Mouse (Mus musculus) liver, adult 2 months (tissue): ENCODE measurements at regions not wholly inside any gene's neighbourhood (a gene's known extent, or its start where the extent isn't known, plus 50 kb on each side); places are given as distances from the start of the nearest gene placed in this dataset.

Experiments
- DNase-seq: peaks from one replicate; pipeline ENCODE4 v3.0.0-alpha.2; 2011; ENCODE audit warnings: low read depth, low spot score; ENCODE audit errors: extremely low read depth
- H3K27ac ChIP-seq: fragments of 200-500 bp; replicated peaks from 2 replicates; pipeline ENCODE4 v1.5.1; 2012; ENCODE audit warnings: low read depth, mild to moderate bottlenecking, control low read depth, inconsistent platforms, low read length; ENCODE audit not compliant: insufficient read depth
- H3K27me3 ChIP-seq: fragments of 200-500 bp; 2 replicates; pipeline ENCODE4 v1.6.1; 2012; ENCODE audit warnings: mild to moderate bottlenecking, moderate library complexity, low read length, inconsistent platforms; ENCODE audit not compliant: control insufficient read depth, insufficient read depth
- H3K36me3 ChIP-seq: fragments of 200-500 bp; 2 replicates; pipeline ENCODE4 v1.6.1; 2012; ENCODE audit warnings: low read length, inconsistent platforms; ENCODE audit not compliant: control insufficient read depth, insufficient read depth
- H3K4me1 ChIP-seq: fragments of 200-500 bp; 2 replicates; pipeline ENCODE4 v1.6.1; 2011; ENCODE audit warnings: low read length; ENCODE audit not compliant: control insufficient read depth, insufficient read depth
- H3K4me3 ChIP-seq: fragments of 200-500 bp; 2 replicates; pipeline ENCODE4 v1.5.1; 2011; ENCODE audit warnings: low read depth, mild to moderate bottlenecking, control low read depth, low read length, moderate library complexity; ENCODE audit not compliant: insufficient read depth
- H3K79me2 ChIP-seq: fragments of 200-500 bp; 2 replicates; pipeline ENCODE4 v1.6.1; 2012; ENCODE audit warnings: inconsistent platforms, mild to moderate bottlenecking, low read length, moderate library complexity; ENCODE audit not compliant: control insufficient read depth, insufficient read depth
- H3K9ac ChIP-seq: fragments of 200-500 bp; 2 replicates; pipeline ENCODE4 v1.6.1; 2012; ENCODE audit warnings: low read depth, mild to moderate bottlenecking, control low read depth, inconsistent platforms, low read length
- CTCF ChIP-seq: fragments of 200-500 bp; IDR thresholded peaks from 2 replicates; pipeline ENCODE4 v1.5.1; 2011; ENCODE audit warnings: low read depth, low read length, control low read depth
- POLR2A ChIP-seq: fragments of 200-500 bp; IDR thresholded peaks from 2 replicates; pipeline ENCODE4 v1.6.1; 2011; ENCODE audit warnings: low read length, control low read depth; ENCODE audit not compliant: insufficient read depth; ENCODE audit errors: extremely low read depth
- WGBS: fragments of 180-500 bp; shearing (Covaris S2); methylation state at CpG from one replicate; pipeline ENCODE4 v1.1.7; 2018; 5-methylcytosine and 5-hydroxymethylcytosine counted together

- no peaks in the 10 kb centered on the region for H3K36me3 ChIP-seq
- WGBS, result 18% methylated on average over 5 of the region's 5 CpGs
- H3K4me1 ChIP-seq, result no peaks in the 10 kb centered on the region
- no peak overlapping the region for H3K4me3 ChIP-seq
- no peaks in the 10 kb centered on the region for H3K27me3 ChIP-seq
- DNase-seq, result no peak
- no peaks in the 10 kb centered on the region for H3K79me2 ChIP-seq
- TF ChIP-seq POLR2A, result no peak
- TF ChIP-seq CTCF, result no peak
- no peak overlapping the region for H3K9ac ChIP-seq
- H3K27ac ChIP-seq, result no peak overlapping the region
Measured at GRCm38 (mm10) chr3:131865106-131865505, 220.0 kb upstream of the Dkk2 start.

- H3K4me1 ChIP-seq, result no peaks in the 10 kb centered on the region
- no peak overlapping the region for H3K9ac ChIP-seq
- no peaks in the 10 kb centered on the region for H3K27me3 ChIP-seq
- H3K36me3 ChIP-seq, result no peaks in the 10 kb centered on the region
- WGBS, result 93% methylated on average over 3 of the region's 3 CpGs
- TF ChIP-seq POLR2A (no peak), CTCF (no peak)
- no peak overlapping the region for H3K27ac ChIP-seq
- H3K4me3 ChIP-seq, result no peak overlapping the region
- no peak for DNase-seq
- no peaks in the 10 kb centered on the region for H3K79me2 ChIP-seq
Measured at GRCm38 (mm10) chr3:131867266-131867665, 217.8 kb upstream of the Dkk2 start.

GRCm38 (mm10) chr3:131868219-131868964 lies 216.7 kb upstream of the Dkk2 start:
- DNase-seq, result no peak
- WGBS, result 86% methylated on average over 11 of the region's 11 CpGs
- H3K4me3 ChIP-seq, result no peak overlapping the region

GRCm38 (mm10) chr3:131869306-131869705 lies 215.8 kb upstream of the Dkk2 start:
- H3K4me3 ChIP-seq, result no peak overlapping the region
- no peaks in the 10 kb centered on the region for H3K27me3 ChIP-seq
- no peak overlapping the region for H3K9ac ChIP-seq
- no peaks in the 10 kb centered on the region for H3K36me3 ChIP-seq
- no peaks in the 10 kb centered on the region for H3K79me2 ChIP-seq
- TF ChIP-seq POLR2A, result no peak
- no peak for TF ChIP-seq CTCF
- DNase-seq, result no peak
- 71% methylated on average over 4 of the region's 4 CpGs for WGBS
- H3K27ac ChIP-seq, result no peak overlapping the region
- H3K4me1 ChIP-seq, result no peaks in the 10 kb centered on the region

More at GRCm38 (mm10) chr3:131868219-131868964, 216.7 kb upstream of the Dkk2 start:
- H3K4me1 ChIP-seq, result no peaks in the 10 kb centered on the region
- TF ChIP-seq CTCF, result no peak
- no peak for TF ChIP-seq POLR2A
- H3K27ac ChIP-seq, result no peak overlapping the region
- H3K36me3 ChIP-seq, result no peaks in the 10 kb centered on the region
- H3K27me3 ChIP-seq, result no peaks in the 10 kb centered on the region
- H3K9ac ChIP-seq, result no peak overlapping the region
- no peaks in the 10 kb centered on the region for H3K79me2 ChIP-seq

GRCm38 (mm10) chr3:131882667-131883066 lies 202.4 kb upstream of the Dkk2 start:
- Histone ChIP-seq H3K79me2 (no peaks in the 10 kb centered on the region), H3K9ac (no peak overlapping the region), H3K27me3 (no peaks in the 10 kb centered on the region), H3K4me3 (no peak overlapping the region), H3K36me3 (no peaks in the 10 kb centered on the region), H3K27ac (no peak overlapping the region), H3K4me1 (no peaks in the 10 kb centered on the region)
- DNase-seq, result no peak
- no peak for TF ChIP-seq POLR2A
- no peak for TF ChIP-seq CTCF

- 92% methylated on average over 5 of the region's 5 CpGs for WGBS
- H3K27ac ChIP-seq, result no peak overlapping the region
- DNase-seq, result no peak
- TF ChIP-seq POLR2A, result no peak
- TF ChIP-seq CTCF, result peak; percentile 69
- no peaks in the 10 kb centered on the region for H3K4me1 ChIP-seq
- no peak overlapping the region for H3K4me3 ChIP-seq
- no peaks in the 10 kb centered on the region for H3K27me3 ChIP-seq
- no peak overlapping the region for H3K9ac ChIP-seq
- no peaks in the 10 kb centered on the region for H3K36me3 ChIP-seq
- no peaks in the 10 kb centered on the region for H3K79me2 ChIP-seq
Measured at GRCm38 (mm10) chr3:131886470-131886869, 198.6 kb upstream of the Dkk2 start.
